Mouse (Mus musculus): ENCODE measurements around the gene Heatr5a.

DNA sequence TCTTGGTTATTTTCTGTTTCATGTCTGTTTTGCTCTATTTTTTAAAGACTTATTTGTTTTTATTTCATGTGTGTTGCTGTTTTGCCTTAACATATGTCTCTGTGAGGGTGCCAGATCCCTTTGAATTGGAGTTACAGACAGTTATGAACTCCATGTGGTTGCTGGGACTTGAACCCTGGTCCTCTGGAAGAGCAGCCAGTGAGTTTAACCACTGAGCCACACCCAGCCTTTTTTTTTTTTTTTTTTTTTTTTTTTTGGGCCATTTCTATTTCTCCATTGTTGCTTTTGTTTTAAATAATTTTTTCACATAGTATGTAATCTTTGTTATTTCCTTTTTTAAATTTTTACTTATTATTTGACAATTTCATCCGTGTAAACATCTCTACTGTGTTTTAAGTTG, 131.3 kb downstream of the Heatr5a start:
- TF ChIP-seq CTCF (IDR thresholded peaks at IDR 0.05; ENCODE audit: control insufficient read depth, insufficient read depth, insufficient read length) (no peak), MYOG (IDR thresholded peaks at IDR 0.05; ENCODE audit: control insufficient read depth, extremely low read depth, insufficient read length) (no peak), USF1 (IDR thresholded peaks at IDR 0.05; ENCODE audit: low read depth) (no peak), CEBPB (IDR thresholded peaks at IDR 0.05; ENCODE audit: low read depth) (no peak), MYOD1 (IDR thresholded peaks at IDR 0.05; ENCODE audit: control insufficient read depth, insufficient read length, low read depth) (no peak)
